Mouse (Mus musculus) liver, embryonic 14 days (tissue): ENCODE measurements around the gene Sh2d5. TPM values are rescaled to one million over a fixed set of nuclear protein-coding genes. Genes with fewer than 3 reads are reported as not detected.

Source experiments
- polyA plus RNA-seq: library from polyadenylated mRNA; depleted of rRNA; stranded (reverse); fragments of >200 nt; gene quantifications from 2 replicates; pipeline ENCODE4 v1.2.3, GENCODE M21; 2012; rRNA removed

Sh2d5 gene
- 0.78 and 1.2 TPM in 2 replicates for polyA plus RNA-seq

DNA sequence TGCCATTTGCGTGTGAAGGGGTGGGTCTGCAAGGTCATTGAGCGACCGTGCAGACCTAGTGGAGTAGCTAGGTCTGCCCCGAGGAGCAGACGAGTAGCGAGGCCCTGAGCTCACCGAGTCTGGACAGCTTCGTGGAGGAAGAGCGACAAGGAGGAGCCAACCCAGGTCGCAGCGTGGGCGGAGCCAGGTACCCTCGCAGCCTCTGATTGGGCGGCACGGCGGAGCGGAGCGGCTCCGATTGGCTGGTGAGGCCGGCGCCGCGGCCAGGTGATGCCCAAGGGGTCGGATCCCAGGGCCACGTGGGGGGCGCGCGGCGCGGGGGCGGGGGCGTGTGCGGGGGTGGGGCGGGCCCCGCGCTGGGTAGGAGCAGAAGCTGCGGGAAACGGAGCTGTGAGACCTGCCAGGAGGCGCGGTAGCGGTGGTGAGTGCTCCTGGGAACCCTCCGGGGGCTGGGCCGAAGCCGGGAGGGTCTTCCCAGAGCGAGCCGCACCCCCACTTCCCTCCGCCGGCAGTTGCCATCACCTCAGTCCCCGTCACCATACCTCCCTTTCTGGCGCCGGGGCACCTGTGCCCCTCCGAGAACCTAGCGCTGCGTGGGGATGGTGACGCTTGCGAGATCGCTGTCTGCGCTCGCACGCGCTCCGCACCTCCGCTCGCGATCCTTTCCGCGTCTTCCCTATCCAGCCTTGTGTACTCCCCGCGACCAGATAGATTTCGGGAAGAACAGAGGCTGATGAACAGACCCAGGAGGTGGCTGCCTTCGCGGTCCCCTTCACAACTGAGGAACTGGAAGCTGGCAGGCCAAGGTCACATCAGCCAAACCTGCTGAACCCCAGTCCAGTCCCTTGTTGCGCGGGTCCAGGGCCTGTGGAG, at the start of gene Sh2d5, which contains the start of gene Kif17:
Sh2d5 (plus strand) TSS at position 316 of the 873 bp plus-strand sequence.
Kif17 (plus strand) TSS at position 348 of the 873 bp plus-strand sequence.

GRCm38 (mm10) chr4:138216200-138216890, 33.9 kb upstream of the Sh2d5 start, which contains the start of gene Hp1bp3:
TSS of gene Hp1bp3 (plus strand) at chr4:138216296.

GRCm38 (mm10) chr4:138304340-138305104, 54.3 kb downstream of the Sh2d5 start, which contains the start of gene Ddost:
TSS of gene Ddost (plus strand) at chr4:138304730.

Other genes with a start within 250 kb of the Sh2d5 start
- 33.3 and 39.1 TPM in 2 replicates for gene Hp1bp3, start 34.1 kb upstream of the Sh2d5 start, polyA plus RNA-seq
- gene Kif17, start within 50 bp of the Sh2d5 start, polyA plus RNA-seq = 0.18 and 0.22 TPM in 2 replicates
- 83.3 and 96.4 TPM in 2 replicates for gene Ddost, start 54.3 kb downstream of the Sh2d5 start, polyA plus RNA-seq
- gene Pink1, start 75.9 kb downstream of the Sh2d5 start, polyA plus RNA-seq = 15.6 and 15.8 TPM in 2 replicates
- 2.3 and 2.7 TPM in 2 replicates for gene Cda, start 117.6 kb downstream of the Sh2d5 start, polyA plus RNA-seq
- gene Fam43b, start 146.1 kb downstream of the Sh2d5 start, polyA plus RNA-seq = not detected in 2 replicates
- 3.6 and 4.1 TPM in 2 replicates for gene Mul1, start 184.3 kb downstream of the Sh2d5 start, polyA plus RNA-seq
- 2.2 and 2.4 TPM in 2 replicates for gene Camk2n1, start 203.9 kb downstream of the Sh2d5 start, polyA plus RNA-seq